Mouse (Mus musculus) hindbrain, embryonic 16.5 days (tissue): ENCODE measurements around the gene Wnt5b. TPM values are rescaled to one million over a fixed set of nuclear protein-coding genes. Genes with fewer than 3 reads are reported as not detected.

Experiments used
- ATAC-seq: fragments of 200-750 bp; cut with Nextera tagmentation; 2 replicates; pipeline ENCODE4 v1.8.0; 2017; ENCODE audit warnings: moderate TSS enrichment, moderate library complexity
- H3K27ac ChIP-seq: fragments of 300-500 bp; sonication (generic); 2 replicates; pipeline ENCODE4 v1.5.1; 2014; ENCODE audit warnings: low read depth, mild to moderate bottlenecking, control low read depth, low read length, moderate library complexity
- H3K27me3 ChIP-seq: fragments of 300-500 bp; sonication (generic); replicated peaks from 2 replicates; pipeline ENCODE4 v1.6.1; 2014; ENCODE audit warnings: low read length; ENCODE audit not compliant: control insufficient read depth, insufficient read depth
- H3K36me3 ChIP-seq: fragments of 300-500 bp; sonication (generic); 2 replicates; pipeline ENCODE4 v1.6.1; 2014; ENCODE audit warnings: mild to moderate bottlenecking, low read length, moderate library complexity, mixed read lengths; ENCODE audit not compliant: control insufficient read depth, insufficient read depth
- H3K4me1 ChIP-seq: fragments of 300-500 bp; sonication (generic); 2 replicates; pipeline ENCODE4 v1.6.1; 2014; ENCODE audit warnings: low read depth, low read length; ENCODE audit not compliant: control insufficient read depth, insufficient read depth
- H3K4me2 ChIP-seq: fragments of 300-500 bp; sonication (generic); 2 replicates; pipeline ENCODE4 v1.6.1; 2014; ENCODE audit warnings: mild to moderate bottlenecking, low read length, control low read depth, moderate library complexity
- H3K4me3 ChIP-seq: fragments of 300-500 bp; sonication (generic); 2 replicates; pipeline ENCODE4 v1.5.1; 2014; ENCODE audit warnings: mild to moderate bottlenecking, low read length, control low read depth, moderate library complexity
- H3K9ac ChIP-seq: fragments of 300-500 bp; sonication (generic); 2 replicates; pipeline ENCODE4 v1.6.1; 2014; ENCODE audit warnings: low read depth, mild to moderate bottlenecking, control low read depth, low read length, moderate library complexity
- H3K9me3 ChIP-seq: fragments of 300-500 bp; sonication (generic); 2 replicates; pipeline ENCODE4 v1.6.1; 2014; ENCODE audit warnings: mild to moderate bottlenecking, low read length, moderate library complexity; ENCODE audit not compliant: control insufficient read depth
- WGBS: fragments of 180-500 bp; shearing (Covaris S2); extraction: QIAGEN DNeasy Blood & Tissue Kit; methylation state at CpG from one replicate; pipeline ENCODE4 v1.1.7; 2014; 5-methylcytosine and 5-hydroxymethylcytosine counted together
- polyA plus RNA-seq: library from polyadenylated mRNA; unstranded; fragments of >200 nt; fragmentation: Nextera tagmentation; extraction: Ambion mirVana; gene quantifications from 2 replicates; pipeline ENCODE4 v1.2.1, GENCODE M21; 2015

Wnt5b gene
- polyA plus RNA-seq, 1 experiment from 2014 or later, result 4.1 TPM

GRCm38 (mm10) chr6:119473992-119474391 lies 70.2 kb downstream of the Wnt5b start:
- Histone ChIP-seq H3K4me2 (no peak overlapping the region), H3K27ac (no peak overlapping the region), H3K4me3 (no peak overlapping the region), H3K27me3 (no peaks in the 10 kb centered on the region), H3K9me3 (no peaks in the 10 kb centered on the region), H3K9ac (no peak overlapping the region), H3K4me1 (peaks cover 8% of the 10 kb centered on the region), H3K36me3 (no peaks in the 10 kb centered on the region)
- no peak for ATAC-seq
- WGBS, result 81% methylated on average over 4 of the region's 4 CpGs

- Histone ChIP-seq H3K27ac (no peak overlapping the region), H3K9ac (no peak overlapping the region), H3K27me3 (no peaks in the 10 kb centered on the region), H3K36me3 (no peaks in the 10 kb centered on the region), H3K4me2 (no peak overlapping the region), H3K4me1 (peaks cover 6% of the 10 kb centered on the region), H3K4me3 (no peak overlapping the region), H3K9me3 (no peaks in the 10 kb centered on the region)
- 85% methylated on average over 7 of the region's 7 CpGs for WGBS
- no peak for ATAC-seq
These were observed 70.7 kb downstream of the Wnt5b start for GRCm38 (mm10) chr6:119473446-119473845.

GRCm38 (mm10) chr6:119472705-119473104 lies 71.4 kb downstream of the Wnt5b start:
- no peaks in the 10 kb centered on the region for H3K9me3 ChIP-seq
- no peak overlapping the region for H3K27ac ChIP-seq
- H3K4me3 ChIP-seq, result no peak overlapping the region
- whole genome bisulfite sequencing, result 72% methylated on average over 3 of the region's 3 CpGs
- H3K4me1 ChIP-seq, result no peaks in the 10 kb centered on the region
- no peak overlapping the region for H3K9ac ChIP-seq
- H3K36me3 ChIP-seq, result no peaks in the 10 kb centered on the region
- ATAC-seq, result no peak
- H3K27me3 ChIP-seq, result no peaks in the 10 kb centered on the region
- H3K4me2 ChIP-seq, result no peak overlapping the region

GRCm38 (mm10) chr6:119472135-119472534 lies 72.0 kb downstream of the Wnt5b start:
- WGBS, result 19% methylated on average over 5 of the region's 5 CpGs
- Histone ChIP-seq H3K4me3 (no peak overlapping the region), H3K4me1 (no peaks in the 10 kb centered on the region), H3K9me3 (no peaks in the 10 kb centered on the region), H3K4me2 (no peak overlapping the region), H3K27ac (no peak overlapping the region), H3K36me3 (no peaks in the 10 kb centered on the region), H3K9ac (no peak overlapping the region), H3K27me3 (no peaks in the 10 kb centered on the region)
- 0 out of 2 replicates have a peak, but pooled peaks have one; percentile 37 for ATAC-seq

GRCm38 (mm10) chr6:119470777-119471176 lies 73.4 kb downstream of the Wnt5b start:
- Histone ChIP-seq H3K4me2 (no peak overlapping the region), H3K4me3 (no peak overlapping the region), H3K9me3 (no peaks in the 10 kb centered on the region), H3K9ac (no peak overlapping the region), H3K4me1 (no peaks in the 10 kb centered on the region), H3K27me3 (no peaks in the 10 kb centered on the region), H3K27ac (no peak overlapping the region), H3K36me3 (no peaks in the 10 kb centered on the region)
- no peak for ATAC-seq
- WGBS, result 91% methylated on average over 3 of the region's 3 CpGs

GRCm38 (mm10) chr6:119467785-119468059 lies 76.4 kb downstream of the Wnt5b start:
- 85% methylated on average over 2 of the region's 2 CpGs for WGBS
- Histone ChIP-seq H3K4me1 (no peaks in the 10 kb centered on the region), H3K4me3 (no peak overlapping the region), H3K27me3 (no peaks in the 10 kb centered on the region), H3K9ac (no peak overlapping the region), H3K4me2 (no peak overlapping the region), H3K9me3 (no peaks in the 10 kb centered on the region), H3K27ac (no peak overlapping the region), H3K36me3 (no peaks in the 10 kb centered on the region)
- ATAC-seq, result no peak

- Histone ChIP-seq H3K4me1 (no peaks in the 10 kb centered on the region), H3K27me3 (no peaks in the 10 kb centered on the region), H3K9ac (no peak overlapping the region), H3K27ac (no peak overlapping the region), H3K36me3 (no peaks in the 10 kb centered on the region), H3K9me3 (no peaks in the 10 kb centered on the region), H3K4me2 (no peak overlapping the region), H3K4me3 (no peak overlapping the region)
- WGBS, result 70% methylated on average over 10 of the region's 10 CpGs
- no peak for ATAC-seq
These were observed 77.0 kb downstream of the Wnt5b start for GRCm38 (mm10) chr6:119466921-119467784.

GRCm38 (mm10) chr6:119466161-119466560 lies 78.0 kb downstream of the Wnt5b start:
- no peak overlapping the region for H3K27ac ChIP-seq
- 77% methylated on average over 1 of the region's 1 CpGs for WGBS
- H3K27me3 ChIP-seq, result no peaks in the 10 kb centered on the region
- no peaks in the 10 kb centered on the region for H3K4me1 ChIP-seq
- H3K36me3 ChIP-seq, result no peaks in the 10 kb centered on the region
- no peak overlapping the region for H3K4me2 ChIP-seq
- no peak overlapping the region for H3K9ac ChIP-seq
- H3K9me3 ChIP-seq, result no peaks in the 10 kb centered on the region
- H3K4me3 ChIP-seq, result no peak overlapping the region
- ATAC-seq, result no peak

- no peaks in the 10 kb centered on the region for H3K9me3 ChIP-seq
- no peaks in the 10 kb centered on the region for H3K36me3 ChIP-seq
- no peaks in the 10 kb centered on the region for H3K4me1 ChIP-seq
- no peak overlapping the region for H3K4me2 ChIP-seq
- 85% methylated on average over 5 of the region's 5 CpGs for WGBS
- H3K27me3 ChIP-seq, result no peaks in the 10 kb centered on the region
- no peak for ATAC-seq
- no peak overlapping the region for H3K9ac ChIP-seq
- H3K27ac ChIP-seq, result no peak overlapping the region
- no peak overlapping the region for H3K4me3 ChIP-seq
These were observed 83.8 kb downstream of the Wnt5b start for GRCm38 (mm10) chr6:119460391-119460790.
